Mouse (Mus musculus) 3134 (cell line): ENCODE measurements around the gene Psrc1.

Experiments
- DNase-seq: peaks from one replicate; pipeline ENCODE4 v3.0.0-alpha.2; 2011; ENCODE audit warnings: low spot score; ENCODE audit not compliant: insufficient read length; ENCODE audit errors: extremely low read depth

Psrc1 gene

GRCm38 (mm10) chr3:108383485-108384354 lies at the start of gene Psrc1:
Psrc1 (plus strand) TSS chr3:108383839.
- DNase-seq: peak; percentile 86

DNA sequence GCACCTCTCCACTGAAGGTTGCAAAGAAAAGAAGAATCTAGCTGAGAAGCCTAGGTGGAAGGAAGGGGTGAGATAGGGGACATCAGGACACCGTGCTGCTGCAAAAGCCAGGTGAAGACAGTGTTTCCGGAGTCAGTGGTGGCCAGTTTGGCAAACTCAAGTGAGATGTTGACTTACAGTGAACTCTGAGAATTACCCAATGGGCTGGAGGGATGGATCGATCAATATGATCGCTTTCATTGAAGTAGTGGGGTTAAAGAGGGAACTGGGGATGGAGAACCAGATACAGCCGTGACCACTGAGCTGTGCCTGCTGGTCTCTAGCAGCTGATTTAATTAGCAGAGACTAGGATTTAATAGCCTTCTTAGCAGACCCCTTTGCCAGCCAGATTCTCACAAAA lies 46.8 kb upstream of the Psrc1 start:
- DNase-seq: no peak

- no peak for DNase-seq
These were observed 42.6 kb upstream of the Psrc1 start for GRCm38 (mm10) chr3:108341040-108341439.

- no peak for DNase-seq
These were observed 41.5 kb upstream of the Psrc1 start for GRCm38 (mm10) chr3:108342185-108342584.

- DNase-seq: no peak
These were observed 37.8 kb upstream of the Psrc1 start for GRCm38 (mm10) chr3:108345855-108346254.

- DNase-seq: no peak
These were observed 35.3 kb upstream of the Psrc1 start for GRCm38 (mm10) chr3:108348376-108348775.

GRCm38 (mm10) chr3:108355245-108355644 lies 28.4 kb upstream of the Psrc1 start:
- DNase-seq: no peak

DNA sequence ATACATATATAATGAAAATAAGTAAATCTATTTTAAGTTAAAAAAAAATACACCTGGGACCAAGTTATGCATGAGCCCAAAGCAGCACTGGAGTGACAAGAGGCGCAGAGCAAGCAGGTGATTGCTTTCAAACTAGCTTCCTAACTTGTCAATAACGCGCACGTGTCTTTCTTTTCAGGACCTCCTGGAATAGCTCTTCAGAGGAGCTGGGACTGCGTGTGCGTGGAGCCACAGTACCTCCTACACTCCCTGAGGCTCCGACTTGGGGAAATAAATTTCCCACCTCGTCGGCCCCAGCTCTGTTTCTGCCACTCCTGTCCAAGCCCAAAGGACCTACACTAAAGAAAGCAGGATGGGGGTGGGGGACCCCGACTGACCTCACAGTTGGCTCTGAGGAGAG lies 26.6 kb upstream of the Psrc1 start:
- DNase-seq: no peak

DNA sequence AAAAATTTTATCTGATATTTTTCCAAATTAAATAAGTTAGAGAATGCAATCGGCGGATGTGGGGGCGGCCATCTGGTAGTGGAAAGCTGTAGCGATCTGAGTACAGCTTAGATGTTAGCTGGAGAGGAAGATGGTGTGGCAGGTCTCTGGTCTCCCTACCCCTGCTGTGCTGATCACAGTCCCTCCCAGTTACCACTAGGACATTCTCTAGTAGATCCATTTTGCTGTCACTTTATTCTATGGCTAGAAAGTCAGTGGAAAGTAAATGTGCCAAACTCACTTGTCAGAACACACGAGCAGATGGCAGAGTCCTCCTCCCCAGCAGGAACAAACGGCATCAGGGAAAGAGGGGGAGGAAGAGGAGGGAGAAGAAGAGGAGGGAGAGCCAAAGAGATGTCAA lies 25.2 kb upstream of the Psrc1 start:
- no peak for DNase-seq

GRCm38 (mm10) chr3:108360894-108361293 lies 22.7 kb upstream of the Psrc1 start:
- DNase-seq: no peak

- no peak for DNase-seq
These were observed 20.0 kb upstream of the Psrc1 start for GRCm38 (mm10) chr3:108363626-108364025.

DNA sequence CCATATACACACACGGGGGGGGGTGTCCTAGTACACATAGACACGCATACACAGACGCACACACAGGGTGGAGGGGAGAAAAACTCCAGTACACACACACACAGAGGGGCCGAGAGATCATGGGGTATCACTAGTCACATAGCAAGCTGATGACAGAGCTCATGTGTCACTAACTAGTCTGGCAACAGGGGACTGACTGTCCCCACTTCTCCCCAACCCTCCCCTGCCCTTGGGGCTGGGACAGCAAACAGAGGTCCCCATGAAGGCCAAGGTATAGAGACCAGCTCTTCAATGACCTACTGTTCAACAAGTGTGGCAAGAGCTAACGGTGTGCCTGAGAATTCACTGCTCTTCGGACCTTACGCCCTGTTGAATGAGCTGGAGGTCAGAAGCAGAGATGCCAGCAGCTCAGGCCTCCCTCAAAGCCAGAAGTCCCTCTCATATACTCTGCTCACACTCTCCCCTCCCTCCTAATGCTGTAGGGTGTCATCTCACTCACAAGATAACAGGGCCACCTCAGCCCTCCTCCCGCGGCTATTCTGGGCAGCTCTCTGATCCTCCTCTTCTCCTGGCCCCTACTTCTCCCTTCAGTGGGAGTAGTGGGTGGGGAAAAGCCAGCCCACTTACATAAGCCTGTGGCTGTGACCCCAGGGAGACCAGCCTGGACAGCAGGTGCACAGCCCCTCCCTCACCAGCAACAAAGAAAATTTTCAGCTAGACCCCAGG lies 19.2 kb upstream of the Psrc1 start, which contains the start of gene Mybphl:
Mybphl (plus strand) TSS at position 642 of the 726 bp plus-strand sequence.
- no peak for DNase-seq

- no peak for DNase-seq
These were observed 16.5 kb upstream of the Psrc1 start for GRCm38 (mm10) chr3:108367173-108367572.

DNA sequence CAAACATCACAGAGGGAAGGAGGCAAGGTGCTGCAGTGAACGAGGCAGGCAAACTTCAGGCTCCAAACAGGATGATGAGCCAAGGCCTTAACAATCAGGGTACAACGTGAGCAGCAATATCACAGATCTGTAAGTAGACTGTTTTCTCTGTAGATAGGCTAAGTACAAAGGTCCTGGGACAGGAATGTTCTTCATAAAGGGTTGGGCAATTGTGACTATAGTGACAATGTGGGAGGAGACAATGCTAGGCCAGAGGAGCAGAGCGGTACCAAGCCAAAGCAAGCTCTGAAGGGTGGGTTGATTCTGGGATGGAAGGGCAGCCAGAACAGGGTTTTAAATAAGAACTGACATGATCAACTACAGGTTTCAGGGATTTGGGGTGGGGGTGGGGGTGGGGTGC lies 15.8 kb upstream of the Psrc1 start:
- no peak for DNase-seq

DNA sequence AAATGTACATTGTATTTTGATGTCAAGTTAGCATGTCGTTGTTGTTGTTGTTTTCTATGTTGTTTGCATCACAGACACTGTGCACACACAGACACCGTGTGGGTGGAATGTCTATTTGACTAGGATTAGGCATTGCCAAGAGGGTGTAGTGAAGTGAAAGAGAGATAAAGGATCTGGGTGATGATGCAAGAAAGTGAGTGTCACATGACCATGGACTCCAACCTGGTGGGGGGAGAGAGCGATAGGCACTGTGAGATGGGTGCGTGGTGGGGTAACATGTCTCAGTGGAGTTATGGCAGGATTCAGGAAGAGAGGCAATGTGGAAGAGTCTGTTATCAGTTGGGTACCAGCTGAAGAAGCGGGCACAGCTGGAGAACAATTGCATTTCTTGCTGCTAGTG lies 14.9 kb upstream of the Psrc1 start:
- DNase-seq: no peak

DNA sequence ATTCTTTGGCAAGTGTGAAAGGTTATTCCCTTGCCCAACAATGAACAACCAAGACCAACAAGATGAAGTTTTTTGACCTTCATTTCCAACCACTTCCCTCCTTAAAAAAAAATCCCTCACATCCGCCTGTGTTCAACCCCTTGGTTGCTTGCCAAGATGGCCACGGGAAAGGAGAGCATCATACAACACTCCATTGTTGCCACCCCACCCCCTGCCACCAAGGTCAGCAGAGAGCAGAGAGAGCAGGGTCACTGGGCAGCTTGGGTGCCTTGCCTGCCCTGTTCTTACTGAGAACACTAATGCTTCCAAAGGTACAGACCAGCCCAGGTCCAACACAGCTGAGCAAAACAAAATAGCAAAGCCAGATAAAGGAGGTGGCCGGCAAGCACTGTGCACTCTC lies 11.4 kb upstream of the Psrc1 start:
- DNase-seq: no peak

- no peak for DNase-seq
These were observed 10.9 kb upstream of the Psrc1 start for GRCm38 (mm10) chr3:108372691-108373090.

- DNase-seq: no peak
These were observed 4.6 kb upstream of the Psrc1 start for GRCm38 (mm10) chr3:108378875-108379663.

GRCm38 (mm10) chr3:108380695-108381094 lies 2.9 kb upstream of the Psrc1 start:
- DNase-seq: no peak

DNA sequence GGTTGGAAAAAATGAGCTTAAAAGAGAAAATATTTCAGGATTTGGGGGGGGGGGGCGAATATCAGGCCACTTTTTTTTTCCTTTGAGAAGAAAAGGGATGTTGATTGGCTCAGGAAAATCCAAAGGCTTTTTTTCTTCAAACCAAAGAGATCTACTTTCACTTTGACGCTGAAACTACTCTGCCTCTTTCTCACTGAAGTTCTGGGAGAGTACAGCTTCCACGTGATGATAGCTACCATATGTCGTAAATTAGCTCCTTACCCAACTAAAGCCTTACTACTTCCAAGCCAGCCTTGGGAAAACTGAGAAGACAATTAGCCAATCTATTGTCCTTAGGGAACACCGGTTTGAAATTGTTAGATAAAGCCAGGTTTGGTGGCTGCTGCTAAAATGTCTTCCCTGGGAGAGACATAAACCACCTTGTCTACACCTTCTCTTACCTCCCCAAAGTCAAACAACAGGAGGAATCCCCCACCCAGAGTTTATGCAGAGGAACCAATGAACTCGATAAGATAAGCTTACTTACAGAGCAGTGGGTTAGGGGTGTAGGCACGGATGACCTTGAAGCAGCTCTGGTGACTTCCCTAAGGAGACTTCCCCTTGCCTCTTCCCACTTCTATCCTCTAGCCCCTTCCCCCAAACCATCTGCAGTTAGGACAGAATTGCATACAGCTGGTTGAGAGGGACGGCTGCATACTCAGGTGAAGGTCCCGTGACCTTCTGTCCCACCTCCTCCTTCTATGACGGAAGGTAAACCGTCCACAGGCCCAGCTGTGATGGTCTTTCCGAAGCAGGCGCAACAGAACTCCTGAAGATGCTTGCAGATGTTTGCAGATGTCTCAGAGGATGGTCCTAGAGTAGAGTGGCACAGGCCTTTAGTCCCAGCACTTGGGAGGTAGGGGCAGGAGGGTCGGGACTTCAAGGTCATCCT lies 1.4 kb upstream of the Psrc1 start:
- DNase-seq: no peak
